Mouse (Mus musculus) gastrocnemius, adult 2 months (tissue): Measurements from ENCODE around the gene Mdga1. TPM values are rescaled to one million over a fixed set of nuclear protein-coding genes. Genes with fewer than 3 reads are reported as not detected.

Experiments
- DNase-seq: peaks from one replicate; pipeline ENCODE4 v3.0.0; 2022
- H3K27ac ChIP-seq: fragments of 200-600 bp; 2 replicates; pipeline ENCODE4 v1.8.1; 2022; ENCODE audit warnings: mild to moderate bottlenecking
- H3K4me3 ChIP-seq: fragments of 200-600 bp; 2 replicates; pipeline ENCODE4 v1.8.1; 2022; ENCODE audit warnings: mild to moderate bottlenecking, moderate library complexity
- CTCF ChIP-seq: fragments of 200-600 bp; IDR thresholded peaks from 2 replicates; pipeline ENCODE4 v1.8.1; 2022; ENCODE audit warnings: antibody characterized with exemption, mild to moderate bottlenecking, moderate library complexity
- intact Hi-C: fragments of 180-260 bp; cut with DNase I; formaldehyde crosslinking; loops from one replicate; pipeline ENCODE4 v1.15.1; 2025
- total RNA-seq, 2 experiments: library from RNA; stranded (reverse); gene quantifications; 2 replicates each; pipeline ENCODE4 v1.2.3; 2021

Gene Mdga1
- total RNA-seq, 2 experiments from 2014 or later, result 29.5 to 41.3 TPM

GRCm38 (mm10) chr17:29973226-29973625 lies 3.3 kb upstream of the Mdga1 start:
- intact Hi-C loops, result loop anchor here (10.0 kb wide), 1 partner anchor 222 kb away; no protein-coding TSS in a partner anchor
- Histone ChIP-seq H3K4me3 (no peak overlapping the region), H3K27ac (no peak overlapping the region)
- DNase-seq, result no peak
- no peak for TF ChIP-seq CTCF

GRCm38 (mm10) chr17:29971761-29972432 lies 2.0 kb upstream of the Mdga1 start:
- no peak for DNase-seq
- no peak overlapping the region for H3K27ac ChIP-seq
- intact Hi-C loops, result loop anchor here (10.0 kb wide), 1 partner anchor 223 kb away; no protein-coding TSS in a partner anchor
- no peak overlapping the region for H3K4me3 ChIP-seq
- no peak for TF ChIP-seq CTCF

GRCm38 (mm10) chr17:29965506-29965905 lies 4.4 kb downstream of the Mdga1 start:
- no peak for DNase-seq
- Histone ChIP-seq H3K27ac (no peak overlapping the region), H3K4me3 (no peak overlapping the region)
- no peak for TF ChIP-seq CTCF
- intact Hi-C loops, result no loop called here

- H3K4me3 ChIP-seq, result peak overlapping the region; percentile 64
- intact Hi-C loops, result no loop called here
- DNase-seq, result peak; percentile 63
- H3K27ac ChIP-seq, result peak overlapping the region; percentile 36
- TF ChIP-seq CTCF, result peak; percentile 33; the same call in 1 of the 2 replicates
Observed at GRCm38 (mm10) chr17:29963730-29964259, 6.1 kb downstream of the Mdga1 start.

GRCm38 (mm10) chr17:29955880-29956279 lies 14.0 kb downstream of the Mdga1 start:
- Histone ChIP-seq H3K4me3 (no peak overlapping the region), H3K27ac (no peak overlapping the region)
- TF ChIP-seq CTCF, result no peak
- intact Hi-C loops, result no loop called here
- DNase-seq, result no peak

- no peak for DNase-seq
- no peak for TF ChIP-seq CTCF
- H3K4me3 ChIP-seq, result no peak overlapping the region
- intact Hi-C loops, result no loop called here
- H3K27ac ChIP-seq, result no peak overlapping the region
Observed at GRCm38 (mm10) chr17:29954316-29954715, 15.6 kb downstream of the Mdga1 start.

GRCm38 (mm10) chr17:29951100-29951499 lies 18.8 kb downstream of the Mdga1 start:
- DNase-seq, result no peak
- H3K27ac ChIP-seq, result no peak overlapping the region
- H3K4me3 ChIP-seq, result no peak overlapping the region
- intact Hi-C loops, result no loop called here
- TF ChIP-seq CTCF, result no peak

GRCm38 (mm10) chr17:29950574-29950973 lies 19.3 kb downstream of the Mdga1 start:
- no peak for TF ChIP-seq CTCF
- intact Hi-C loops, result no loop called here
- no peak for DNase-seq

GRCm38 (mm10) chr17:29947271-29947714 lies 22.6 kb downstream of the Mdga1 start:
- Histone ChIP-seq H3K27ac (no peak overlapping the region), H3K4me3 (no peak overlapping the region)
- no peak for DNase-seq
- intact Hi-C loops, result no loop called here
- no peak for TF ChIP-seq CTCF

More at GRCm38 (mm10) chr17:29950574-29950973, 19.3 kb downstream of the Mdga1 start:
- Histone ChIP-seq H3K4me3 (no peak overlapping the region), H3K27ac (no peak overlapping the region)

- DNase-seq, result no peak
- intact Hi-C loops, result no loop called here
- H3K27ac ChIP-seq, result no peak overlapping the region
- TF ChIP-seq CTCF, result no peak
- H3K4me3 ChIP-seq, result no peak overlapping the region
Observed at GRCm38 (mm10) chr17:29944376-29944775, 25.5 kb downstream of the Mdga1 start.

GRCm38 (mm10) chr17:29939011-29939410 lies 30.9 kb downstream of the Mdga1 start:
- no peak for TF ChIP-seq CTCF
- intact Hi-C loops, result no loop called here
- DNase-seq, result peak; percentile 64
- Histone ChIP-seq H3K27ac (no peak overlapping the region), H3K4me3 (no peak overlapping the region)

GRCm38 (mm10) chr17:29937350-29937781 lies 32.5 kb downstream of the Mdga1 start:
- intact Hi-C loops, result no loop called here
- no peak for TF ChIP-seq CTCF
- no peak overlapping the region for H3K4me3 ChIP-seq
- no peak for DNase-seq
- no peak overlapping the region for H3K27ac ChIP-seq

- no peak for DNase-seq
- intact Hi-C loops, result no loop called here
- no peak overlapping the region for H3K4me3 ChIP-seq
- H3K27ac ChIP-seq, result no peak overlapping the region
- no peak for TF ChIP-seq CTCF
Observed at GRCm38 (mm10) chr17:29934133-29934851, 35.6 kb downstream of the Mdga1 start.
